In the genomic region with DNA sequence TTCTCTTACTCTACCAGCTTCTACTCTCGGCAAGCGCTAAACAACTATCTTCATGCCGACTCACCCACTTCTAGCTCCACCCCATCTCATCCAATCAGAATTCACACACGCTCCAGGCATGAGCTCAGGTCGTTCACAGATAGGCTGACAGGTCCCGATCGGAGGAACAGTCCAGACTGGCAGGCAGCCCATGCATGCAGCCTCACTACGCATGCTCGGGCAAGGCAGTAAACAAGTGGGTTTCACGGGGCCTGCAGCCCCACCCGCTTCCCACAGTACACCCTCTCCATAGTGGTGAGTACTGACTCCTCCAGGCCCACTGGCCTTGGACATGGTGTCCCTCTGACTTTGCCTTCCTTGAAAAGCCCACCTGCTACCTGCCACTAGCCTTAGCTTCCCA, we compare ENCODE assay signal across 20 mouse cellular contexts.
DNase-seq lines count a peak whose midpoint lies in the region; ATAC-seq and TF ChIP-seq lines count a peak whose summit lies in the region.
"Had no signal": no experiment of that assay in that cellular context is flagged by ENCODE, and none has a peak within 500 bp of the region (broad histone marks: within the 10 kb centered on the region; RNA-seq: fewer than 3 reads in every experiment).

No protein-coding gene starts in this region.

- peak; percentile 23; the same call in 1 of the 2 replicates for ATAC-seq in lung, postnatal 0 days
- ATAC-seq in heart, postnatal 0 days (ENCODE audit: insufficient read depth, low read depth), result peak; percentile 81
- ATAC-seq in stomach, postnatal 0 days (ENCODE audit: low FRiP score, low TSS enrichment), result no peak
- ATAC-seq: forebrain, embryonic 14.5 days; liver, embryonic 12.5 days; midbrain, embryonic 16.5 days had no signal

- no peak overlapping the region for H3K4me3 ChIP-seq in lung, postnatal 0 days (ENCODE audit: low read depth, low read length)
- H3K4me3 ChIP-seq in heart, postnatal 0 days (ENCODE audit: low read depth, low read length), result peak overlapping the region; percentile 11; the same call in 1 of the 2 replicates
- H3K4me3 ChIP-seq in testis, adult 2 months (ENCODE audit: control insufficient read depth, low read depth, low read length), result peak overlapping the region; percentile 36
- H3K4me3 ChIP-seq in stomach, postnatal 0 days (ENCODE audit: low read depth, low read length), result no peak overlapping the region
- H3K4me3 ChIP-seq: embryonic facial prominence, embryonic 13.5 days; limb, embryonic 12.5 days; liver, embryonic 12.5 days had no signal

- TF ChIP-seq EP300 in lung, postnatal 0 days (IDR thresholded peaks at IDR 0.05), result no peak
- TF ChIP-seq EP300 in heart, postnatal 0 days (IDR thresholded peaks at IDR 0.05; ENCODE audit: low read depth), result no peak
- no peak for TF ChIP-seq EP300 in stomach, postnatal 0 days (optimal IDR thresholded peaks at IDR 0.05)

- H3K9ac ChIP-seq in lung, postnatal 0 days (replicated peaks; ENCODE audit: low read depth), result no peak overlapping the region
- no peak overlapping the region for H3K9ac ChIP-seq in heart, postnatal 0 days (replicated peaks; ENCODE audit: low read depth, low read length)
- H3K9ac ChIP-seq in stomach, postnatal 0 days (ENCODE audit: low read length), result no peak overlapping the region
- H3K9ac ChIP-seq: embryonic facial prominence, embryonic 13.5 days; hindbrain, embryonic 14.5 days; limb, embryonic 12.5 days; liver, embryonic 12.5 days; lung, embryonic 14.5 days had no signal

- no peaks in the 10 kb centered on the region for H3K36me3 ChIP-seq in lung, postnatal 0 days (ENCODE audit: insufficient read depth, low read length)
- no peaks in the 10 kb centered on the region for H3K36me3 ChIP-seq in heart, postnatal 0 days (replicated peaks; ENCODE audit: control insufficient read depth, insufficient read depth, low read length)
- no peaks in the 10 kb centered on the region for H3K36me3 ChIP-seq in testis, adult 2 months (ENCODE audit: control insufficient read depth, insufficient read depth, low read length)
- no peaks in the 10 kb centered on the region for H3K36me3 ChIP-seq in stomach, postnatal 0 days (ENCODE audit: control insufficient read depth, insufficient read depth, low read length)
- H3K36me3 ChIP-seq: embryonic facial prominence, embryonic 13.5 days; limb, embryonic 12.5 days; liver, embryonic 12.5 days had no signal

- no peak for TF ChIP-seq CTCF in lung, postnatal 0 days (IDR thresholded peaks at IDR 0.05)
- no peak for TF ChIP-seq CTCF in heart, postnatal 0 days (IDR thresholded peaks at IDR 0.05; ENCODE audit: low read depth)
- TF ChIP-seq CTCF in testis, adult 2 months (IDR thresholded peaks at IDR 0.05; ENCODE audit: control insufficient read depth, insufficient read depth, insufficient replicate concordance, low read depth, low read length), result no peak
- no peak for TF ChIP-seq CTCF in stomach, postnatal 0 days (IDR thresholded peaks at IDR 0.05; ENCODE audit: low read depth)

- DNase-seq in cerebellum, postnatal 10 days, result peak; percentile 19 to 27
- DNase-seq in cerebellum, adult 8-10 months, result no peak
- no peak for DNase-seq in lung, postnatal 0 days (ENCODE audit: low spot score)
- no peak for DNase-seq in lung, postnatal 25 days (ENCODE audit: low spot score)
- DNase-seq in heart, postnatal 0 days (ENCODE audit: low spot score), result peak; percentile 35
- no peak for DNase-seq in stomach, postnatal 0 days (ENCODE audit: low spot score)
- DNase-seq in spleen, postnatal 14 days (ENCODE audit: low spot score in 2 of 2), result no peak
- DNase-seq: adrenal gland, adult 2 months; cerebellum, adult 9-10 months; kidney, adult 9 months; lung, embryonic 14.5 days; right cerebral cortex, postnatal 25 days; thymus, postnatal 36 days had no signal

- WGBS in lung, postnatal 0 days, result 72% methylated on average over 11 of the region's 11 CpGs
- 51% methylated on average over 11 of the region's 11 CpGs for WGBS in heart, postnatal 0 days
- 77% methylated on average over 11 of the region's 11 CpGs for WGBS in stomach, postnatal 0 days

- H3K4me2 ChIP-seq in lung, postnatal 0 days (replicated peaks; ENCODE audit: low read depth, low read length), result no peak overlapping the region
- peak overlapping the region; percentile 30 for H3K4me2 ChIP-seq in heart, postnatal 0 days (ENCODE audit: low read depth, low read length)
- H3K4me2 ChIP-seq in stomach, postnatal 0 days (replicated peaks; ENCODE audit: low read depth), result no peak overlapping the region
- H3K4me2 ChIP-seq: embryonic facial prominence, embryonic 13.5 days; hindbrain, embryonic 14.5 days; limb, embryonic 12.5 days; liver, embryonic 12.5 days; lung, embryonic 14.5 days had no signal

- no peak for TF ChIP-seq POLR2A in testis, adult 2 months (IDR thresholded peaks at IDR 0.05; ENCODE audit: control insufficient read depth, low read depth, low read length)

- no peaks in the 10 kb centered on the region for H3K4me1 ChIP-seq in lung, postnatal 0 days (ENCODE audit: insufficient read depth, low read depth, low read length)
- no peaks in the 10 kb centered on the region for H3K4me1 ChIP-seq in heart, postnatal 0 days (ENCODE audit: control insufficient read depth, insufficient read depth)
- H3K4me1 ChIP-seq in testis, adult 2 months (ENCODE audit: control insufficient read depth, insufficient read depth, low read length), result peaks cover 4% of the 10 kb centered on the region
- no peaks in the 10 kb centered on the region for H3K4me1 ChIP-seq in stomach, postnatal 0 days (replicated peaks; ENCODE audit: control insufficient read depth, insufficient read depth)
- H3K4me1 ChIP-seq: embryonic facial prominence, embryonic 13.5 days; liver, embryonic 12.5 days had no signal

- no peaks in the 10 kb centered on the region for H3K9me3 ChIP-seq in lung, postnatal 0 days (ENCODE audit: low read length)
- no peaks in the 10 kb centered on the region for H3K9me3 ChIP-seq in heart, postnatal 0 days (replicated peaks; ENCODE audit: control insufficient read depth, low read length)
- H3K9me3 ChIP-seq in stomach, postnatal 0 days (ENCODE audit: control insufficient read depth, low read length), result no peaks in the 10 kb centered on the region
- H3K9me3 ChIP-seq: embryonic facial prominence, embryonic 13.5 days; limb, embryonic 12.5 days; liver, embryonic 12.5 days had no signal

- H3K27me3 ChIP-seq in lung, postnatal 0 days (replicated peaks; ENCODE audit: insufficient read depth, low read length), result no peaks in the 10 kb centered on the region
- no peaks in the 10 kb centered on the region for H3K27me3 ChIP-seq in heart, postnatal 0 days (ENCODE audit: control insufficient read depth, insufficient read depth, low read length)
- no peaks in the 10 kb centered on the region for H3K27me3 ChIP-seq in testis, adult 2 months (ENCODE audit: control insufficient read depth, insufficient read depth, low read length)
- no peaks in the 10 kb centered on the region for H3K27me3 ChIP-seq in stomach, postnatal 0 days (ENCODE audit: control insufficient read depth, insufficient read depth, low read length)
- H3K27me3 ChIP-seq: embryonic facial prominence, embryonic 13.5 days; limb, embryonic 12.5 days; liver, embryonic 12.5 days had no signal

- H3K27ac ChIP-seq in lung, postnatal 0 days (ENCODE audit: low read length), result no peak overlapping the region
- H3K27ac ChIP-seq in heart, postnatal 0 days (ENCODE audit: low read depth), result peak overlapping the region; percentile 17; the same call in 1 of the 2 replicates
- no peak overlapping the region for H3K27ac ChIP-seq in testis, adult 2 months (ENCODE audit: control insufficient read depth, insufficient read depth, low read depth, low read length)
- no peak overlapping the region for H3K27ac ChIP-seq in stomach, postnatal 0 days (replicated peaks)
- H3K27ac ChIP-seq: embryonic facial prominence, embryonic 13.5 days; hindbrain, embryonic 14.5 days; limb, embryonic 12.5 days; liver, embryonic 12.5 days had no signal

Comparison
In these comparisons a context has a peak if more than half of its experiments do, and no peak if none do; other contexts are left out.
1. DNase-seq: peak in cerebellum, postnatal 10 days (2 of 2) and heart, postnatal 0 days (single experiment); none in cerebellum, adult 8-10 months (single experiment), lung, postnatal 0 days (single experiment), lung, postnatal 25 days (single experiment), stomach, postnatal 0 days (single experiment) and spleen, postnatal 14 days (0 of 2).
2. H3K4me3 ChIP-seq: peak in heart, postnatal 0 days (single experiment) and testis, adult 2 months (single experiment); none in lung, postnatal 0 days (single experiment) and stomach, postnatal 0 days (single experiment).